Mouse (Mus musculus) megakaryocyte, embryonic 14.5 days (primary cell): ENCODE data around the gene Gm10217. TPM values are rescaled to one million over a fixed set of nuclear protein-coding genes. Genes with fewer than 3 reads are reported as not detected.

ENCODE experiments used
- H3K27me3 ChIP-seq: replicated peaks from 2 replicates; pipeline ENCODE3; 2012; ENCODE audit warnings: inconsistent platforms
- H3K36me3 ChIP-seq: replicated peaks from 2 replicates; pipeline ENCODE3; 2012; ENCODE audit warnings: low read length, inconsistent platforms, mixed read lengths
- H3K4me1 ChIP-seq: 2 replicates; pipeline ENCODE4 v1.6.1; 2012; ENCODE audit warnings: inconsistent platforms
- H3K4me3 ChIP-seq: replicated peaks from 2 replicates; pipeline ENCODE3; 2012; ENCODE audit warnings: moderate library complexity, mild to moderate bottlenecking, inconsistent platforms
- H3K9me3 ChIP-seq: 2 replicates; pipeline ENCODE4 v1.6.1; 2012; ENCODE audit warnings: inconsistent platforms
- FLI1 ChIP-seq: IDR thresholded peaks from 2 replicates; pipeline ENCODE4 v1.6.1; 2012; ENCODE audit warnings: low read length, inconsistent platforms, mixed read lengths
- GATA1 ChIP-seq: IDR thresholded peaks from 3 replicates; pipeline ENCODE4 v1.6.1; 2012; ENCODE audit warnings: mixed read lengths, low read length, inconsistent platforms, borderline replicate concordance
- polyA plus RNA-seq: library from polyadenylated mRNA; stranded (reverse); fragments of >175 nt; gene quantifications from 2 replicates; pipeline ENCODE4 v1.2.3, GENCODE M21; 2012; ENCODE audit warnings: low replicate concordance; ENCODE audit not compliant: insufficient read depth

The Gm10217 gene
- polyA plus RNA-seq: not detected in 2 replicates

GRCm38 (mm10) chr8:9863951-9864350 is at the start of gene Gm10217:
Gene Gm10217 (plus strand): TSS chr8:9864251.
- H3K4me1 ChIP-seq: no peaks in the 10 kb centered on the region
- no peaks in the 10 kb centered on the region for H3K27me3 ChIP-seq
- peaks cover 4% of the 10 kb centered on the region; the same call in 1 of the 2 replicates for H3K9me3 ChIP-seq
- H3K4me3 ChIP-seq: no peak within 1 kb of the TSS
- TF ChIP-seq GATA1: no peak
- H3K36me3 ChIP-seq: no peaks in the 10 kb centered on the region

GRCm38 (mm10) chr8:9824770-9825169 is 39.3 kb upstream of the Gm10217 start:
- TF ChIP-seq GATA1 (no peak), FLI1 (no peak)
- H3K4me1 ChIP-seq: no peaks in the 10 kb centered on the region
- no peaks in the 10 kb centered on the region for H3K27me3 ChIP-seq
- H3K9me3 ChIP-seq: peaks cover 23% of the 10 kb centered on the region
- no peak overlapping the region for H3K4me3 ChIP-seq
- H3K36me3 ChIP-seq: no peaks in the 10 kb centered on the region

- TF ChIP-seq GATA1: no peak
- no peak for TF ChIP-seq FLI1
- H3K4me3 ChIP-seq: no peak overlapping the region
- H3K4me1 ChIP-seq: no peaks in the 10 kb centered on the region
- no peaks in the 10 kb centered on the region for H3K36me3 ChIP-seq
- no peaks in the 10 kb centered on the region for H3K27me3 ChIP-seq
- no peaks in the 10 kb centered on the region; the same call in 1 of the 2 replicates for H3K9me3 ChIP-seq
Measured at GRCm38 (mm10) chr8:9840257-9840656, 23.8 kb upstream of the Gm10217 start.

- no peaks in the 10 kb centered on the region for H3K4me1 ChIP-seq
- TF ChIP-seq GATA1: no peak
- no peak for TF ChIP-seq FLI1
- no peaks in the 10 kb centered on the region for H3K36me3 ChIP-seq
- H3K4me3 ChIP-seq: no peak overlapping the region
- H3K9me3 ChIP-seq: no peaks in the 10 kb centered on the region
- H3K27me3 ChIP-seq: no peaks in the 10 kb centered on the region
Measured at GRCm38 (mm10) chr8:9859286-9859685, 4.8 kb upstream of the Gm10217 start.

GRCm38 (mm10) chr8:9860539-9861203 is 3.4 kb upstream of the Gm10217 start:
- H3K36me3 ChIP-seq: no peaks in the 10 kb centered on the region
- H3K27me3 ChIP-seq: no peaks in the 10 kb centered on the region
- TF ChIP-seq FLI1 (no peak), GATA1 (no peak)
- H3K4me3 ChIP-seq: no peak overlapping the region
- H3K4me1 ChIP-seq: no peaks in the 10 kb centered on the region
- H3K9me3 ChIP-seq: peaks cover 2% of the 10 kb centered on the region; the same call in 1 of the 2 replicates

- peaks cover 12% of the 10 kb centered on the region for H3K9me3 ChIP-seq
- no peak overlapping the region for H3K4me3 ChIP-seq
- H3K36me3 ChIP-seq: no peaks in the 10 kb centered on the region
- H3K27me3 ChIP-seq: no peaks in the 10 kb centered on the region
- H3K4me1 ChIP-seq: no peaks in the 10 kb centered on the region
- TF ChIP-seq GATA1: no peak
- TF ChIP-seq FLI1: no peak
Measured at GRCm38 (mm10) chr8:9865150-9865549, 1.1 kb downstream of the Gm10217 start.

GRCm38 (mm10) chr8:9868094-9868493 is 4.0 kb downstream of the Gm10217 start:
- H3K27me3 ChIP-seq: no peaks in the 10 kb centered on the region
- H3K9me3 ChIP-seq: peaks cover 15% of the 10 kb centered on the region
- no peak for TF ChIP-seq GATA1
- TF ChIP-seq FLI1: no peak
- H3K4me1 ChIP-seq: no peaks in the 10 kb centered on the region
- H3K4me3 ChIP-seq: no peak overlapping the region
- no peaks in the 10 kb centered on the region for H3K36me3 ChIP-seq

GRCm38 (mm10) chr8:9876241-9876640 is 12.2 kb downstream of the Gm10217 start:
- TF ChIP-seq GATA1: no peak
- no peak for TF ChIP-seq FLI1
- no peaks in the 10 kb centered on the region for H3K4me1 ChIP-seq
- no peaks in the 10 kb centered on the region for H3K27me3 ChIP-seq
- H3K9me3 ChIP-seq: peaks cover 6% of the 10 kb centered on the region; the same call in 1 of the 2 replicates
- H3K36me3 ChIP-seq: no peaks in the 10 kb centered on the region
- no peak overlapping the region for H3K4me3 ChIP-seq

GRCm38 (mm10) chr8:9879921-9880320 is 15.9 kb downstream of the Gm10217 start:
- Histone ChIP-seq H3K27me3 (no peaks in the 10 kb centered on the region), H3K4me3 (no peak overlapping the region), H3K9me3 (0 out of 2 replicates have a peak, but pooled peaks cover 2% of the 10 kb centered on the region), H3K36me3 (no peaks in the 10 kb centered on the region), H3K4me1 (no peaks in the 10 kb centered on the region)
- TF ChIP-seq FLI1 (no peak), GATA1 (no peak)

GRCm38 (mm10) chr8:9886714-9887113 is 22.7 kb downstream of the Gm10217 start:
- Histone ChIP-seq H3K4me1 (no peaks in the 10 kb centered on the region), H3K36me3 (no peaks in the 10 kb centered on the region), H3K4me3 (no peak overlapping the region), H3K9me3 (no peaks in the 10 kb centered on the region), H3K27me3 (no peaks in the 10 kb centered on the region)
- no peak for TF ChIP-seq GATA1
- TF ChIP-seq FLI1: no peak
